Mouse (Mus musculus): ENCODE results near the gene Rab13. TPM values are rescaled to one million over a fixed set of nuclear protein-coding genes. Genes with fewer than 3 reads are reported as not detected.
A peak's percentile ranks its signal among the peaks of the same experiment; 100 is the strongest.
"Not testable (repeated sequence)": the region's sequence is repeated elsewhere in the genome, so short reads cannot be mapped to it uniquely, and the experiment has no call there.

Gene Rab13
- polyA plus RNA-seq, 1 experiment from 2014 or later: 28.9 TPM

- WGBS: under 1% methylated on average over 61 of the region's 61 CpGs
- Histone ChIP-seq H3K9ac (peak within 1 kb of the TSS; percentile 83), H3K36me3 (peaks cover 26% of the 10 kb centered on the region), H3K27ac (peak within 1 kb of the TSS; percentile 90), H3K4me3 (peak within 1 kb of the TSS; percentile 79), H3K4me2 (peak within 1 kb of the TSS; percentile 92), H3K27me3 (no peaks in the 10 kb centered on the region), H3K9me3 (no peaks in the 10 kb centered on the region), H3K4me1 (replicated peaks) (peaks cover 16% of the 10 kb centered on the region)
- peak; percentile 97 for ATAC-seq (ENCODE audit: low FRiP score)
Measured at GRCm38 (mm10) chr3:90231507-90232333, 18.2 kb downstream of the Rab13 start, which contains the start of gene Jtb. Gene Jtb, plus strand, starts transcription at chr3:90231597.

DNA sequence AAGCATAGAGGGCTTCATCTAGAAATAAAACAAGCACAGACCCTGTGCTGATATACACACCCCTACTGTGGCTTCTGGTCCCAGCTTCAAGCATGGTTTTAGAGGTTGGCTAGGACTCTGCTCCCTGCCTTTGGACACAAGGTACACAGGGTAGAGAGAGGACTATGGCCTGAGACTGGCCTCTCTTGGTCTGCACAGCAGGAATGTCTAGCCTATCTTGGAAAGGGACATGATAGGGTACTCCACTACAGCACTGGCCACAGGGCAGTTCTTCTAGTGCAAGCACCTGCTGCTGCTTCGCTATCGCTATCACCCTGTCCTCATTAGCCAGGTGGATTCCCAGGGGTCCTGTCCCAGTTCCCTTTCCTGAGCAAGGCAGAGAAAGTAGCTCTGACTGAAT is 27.8 kb downstream of the Rab13 start:
- 94% methylated on average over 2 of the region's 2 CpGs for WGBS
- Histone ChIP-seq H3K4me1 (replicated peaks) (peaks cover 11% of the 10 kb centered on the region), H3K9me3 (no peaks in the 10 kb centered on the region), H3K27me3 (no peaks in the 10 kb centered on the region), H3K9ac (no peak overlapping the region), H3K4me3 (no peak overlapping the region), H3K27ac (no peak overlapping the region), H3K4me2 (no peak overlapping the region), H3K36me3 (peaks cover 3% of the 10 kb centered on the region; the same call in 1 of the 2 replicates)
- ATAC-seq (ENCODE audit: low FRiP score): no peak

- Histone ChIP-seq H3K27ac (no peak overlapping the region), H3K9me3 (no peaks in the 10 kb centered on the region), H3K4me1 (replicated peaks) (peaks cover 11% of the 10 kb centered on the region), H3K4me3 (no peak overlapping the region), H3K36me3 (no peaks in the 10 kb centered on the region), H3K27me3 (no peaks in the 10 kb centered on the region), H3K4me2 (no peak overlapping the region), H3K9ac (no peak overlapping the region)
- ATAC-seq (ENCODE audit: low FRiP score): no peak
- WGBS: 87% methylated on average over 10 of the region's 10 CpGs
Measured at GRCm38 (mm10) chr3:90241669-90242358, 28.3 kb downstream of the Rab13 start.

DNA sequence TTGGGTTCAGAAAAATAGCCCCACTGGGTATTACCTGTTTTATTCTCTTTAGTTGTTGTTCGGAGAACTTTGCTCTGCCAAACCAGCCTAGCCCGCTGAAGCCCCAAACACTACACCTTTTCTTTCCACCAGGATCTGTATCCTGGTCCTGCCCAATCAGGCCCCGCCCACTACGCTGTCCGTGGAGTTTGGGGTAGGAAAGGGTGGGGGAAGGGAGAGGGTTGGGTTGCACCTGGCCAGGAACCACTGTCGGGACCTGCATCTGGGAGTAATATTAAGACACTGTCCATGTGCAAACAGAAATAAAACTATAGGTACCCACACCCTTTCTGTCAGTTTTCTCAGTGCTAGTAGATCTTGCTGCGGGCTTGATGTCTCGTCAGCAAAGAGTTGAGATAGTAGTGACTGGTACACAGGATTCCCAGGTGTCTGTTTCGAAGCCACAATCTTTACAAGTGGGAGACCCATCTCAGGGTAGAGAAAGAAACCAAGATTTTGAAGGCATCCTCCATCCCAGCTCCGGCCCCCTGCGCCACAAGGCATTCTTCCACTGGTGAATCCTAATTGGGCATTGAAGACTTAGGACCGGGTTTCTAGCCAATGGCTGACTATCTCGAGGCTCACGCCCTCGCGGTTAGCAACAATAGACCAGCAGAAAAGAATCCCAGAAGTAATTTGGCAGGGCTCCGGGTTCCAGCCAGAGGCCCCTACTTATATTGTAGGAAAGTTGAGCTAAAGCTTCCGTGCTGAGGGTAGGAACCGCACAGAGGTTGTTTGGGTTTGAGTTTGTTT is 29.7 kb downstream of the Rab13 start, which contains the start of gene Creb3l4:
Gene Creb3l4 (minus strand): TSS at position 529 of the 792 bp plus-strand sequence.
- Histone ChIP-seq H3K4me1 (replicated peaks) (peaks cover 15% of the 10 kb centered on the region), H3K9me3 (no peaks in the 10 kb centered on the region), H3K36me3 (no peaks in the 10 kb centered on the region), H3K27ac (peak within 1 kb of the TSS; percentile 5; the same call in 1 of the 2 replicates), H3K27me3 (no peaks in the 10 kb centered on the region), H3K4me2 (peak within 1 kb of the TSS; percentile 60), H3K9ac (peak within 1 kb of the TSS; percentile 64), H3K4me3 (peak within 1 kb of the TSS; percentile 36)
- WGBS: 4% methylated on average over 19 of the region's 19 CpGs
- ATAC-seq (ENCODE audit: low FRiP score): peak; percentile 56

DNA sequence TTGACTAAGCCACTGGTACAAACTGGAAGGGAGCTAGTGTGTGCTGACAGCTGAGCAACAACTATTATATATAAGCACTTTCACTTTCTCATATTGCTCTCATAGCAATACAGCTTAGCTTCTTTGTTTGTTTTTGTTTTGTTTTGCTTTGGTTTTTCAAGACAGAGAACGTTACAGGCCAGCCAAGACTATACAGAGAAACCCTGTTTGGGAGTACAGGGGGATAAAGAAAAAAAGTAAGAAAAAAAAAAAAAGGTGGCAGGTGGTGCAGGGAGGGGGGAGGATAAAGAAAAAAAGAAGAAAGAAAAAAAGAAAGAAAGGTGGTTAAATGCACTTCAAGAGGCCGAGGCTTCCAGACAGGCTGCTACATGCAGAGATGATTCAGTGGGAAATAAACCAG is 31.9 kb downstream of the Rab13 start:
- H3K9me3 ChIP-seq: no peaks in the 10 kb centered on the region
- peaks cover 29% of the 10 kb centered on the region for H3K4me1 ChIP-seq (replicated peaks)
- no peaks in the 10 kb centered on the region for H3K27me3 ChIP-seq
- H3K4me3 ChIP-seq: no peak overlapping the region
- WGBS: 77% methylated on average over 2 of the region's 2 CpGs
- no peak for ATAC-seq (ENCODE audit: low FRiP score)
- H3K9ac ChIP-seq: no peak overlapping the region
- no peak overlapping the region for H3K4me2 ChIP-seq
- no peaks in the 10 kb centered on the region for H3K36me3 ChIP-seq
- H3K27ac ChIP-seq: no peak overlapping the region

- Histone ChIP-seq H3K9ac (peak overlapping the region; percentile 83), H3K27me3 (no peaks in the 10 kb centered on the region), H3K9me3 (no peaks in the 10 kb centered on the region), H3K36me3 (peaks cover 14% of the 10 kb centered on the region), H3K4me2 (peak overlapping the region; percentile 89), H3K4me3 (peak overlapping the region; percentile 65), H3K27ac (peak overlapping the region; percentile 94), H3K4me1 (replicated peaks) (peaks cover 37% of the 10 kb centered on the region)
- WGBS: 0% methylated on average over 3 of the region's 3 CpGs
- no peak; the same call in none of the 2 replicates for ATAC-seq (ENCODE audit: low FRiP score)
Measured at GRCm38 (mm10) chr3:90247630-90247959, 34.1 kb downstream of the Rab13 start.

DNA sequence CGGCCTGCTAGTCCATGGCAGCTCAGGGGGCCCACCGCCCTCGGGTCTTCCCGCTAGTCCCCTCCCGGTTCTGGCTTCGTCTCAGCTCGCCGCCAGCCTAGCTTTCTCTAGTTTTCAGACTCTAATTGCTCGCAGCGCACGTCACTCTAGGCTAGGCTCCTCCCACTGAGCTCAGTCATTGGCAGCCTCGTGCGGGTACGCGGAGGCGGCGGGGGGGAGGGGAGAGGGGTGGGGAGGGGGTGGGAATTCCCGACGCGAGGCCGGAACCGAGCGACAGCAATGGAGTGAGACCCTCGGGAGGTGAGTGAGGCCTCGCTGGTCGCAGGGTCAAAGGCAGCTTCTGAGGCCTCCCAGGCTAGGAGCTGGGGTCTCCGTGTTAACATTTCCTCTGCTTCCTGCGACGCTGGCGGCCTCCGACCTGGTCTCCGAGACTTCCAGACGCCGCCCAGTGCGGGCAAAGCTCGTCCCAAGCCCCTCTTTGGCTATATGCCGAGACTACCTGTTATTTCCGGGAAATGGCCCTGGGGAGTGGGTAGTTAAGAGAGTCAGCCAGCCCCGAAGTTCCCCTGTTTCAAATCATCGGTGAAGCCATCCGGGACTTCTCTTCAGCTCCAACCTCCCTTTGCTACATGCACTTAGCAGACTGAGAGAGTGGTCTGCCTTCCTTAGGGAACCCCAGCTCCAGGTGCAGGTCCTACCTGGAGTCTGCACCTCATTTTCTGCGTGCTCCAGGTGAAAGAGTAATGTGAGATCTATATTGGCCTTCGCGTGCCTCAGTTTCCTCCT is 34.7 kb downstream of the Rab13 start, which contains the start of gene Slc39a1:
Gene Slc39a1 (plus strand): TSS at position 213 of the 786 bp plus-strand sequence.
- WGBS: under 1% methylated on average over 42 of the region's 44 CpGs
- ATAC-seq (ENCODE audit: low FRiP score): peak; percentile 94
- H3K4me1 ChIP-seq (replicated peaks): peaks cover 32% of the 10 kb centered on the region
- H3K4me3 ChIP-seq: peak within 1 kb of the TSS; percentile 65
- peak within 1 kb of the TSS; percentile 89 for H3K4me2 ChIP-seq
- H3K9ac ChIP-seq: peak within 1 kb of the TSS; percentile 83
- H3K27ac ChIP-seq: peak within 1 kb of the TSS; percentile 94
- peaks cover 14% of the 10 kb centered on the region for H3K36me3 ChIP-seq
- no peaks in the 10 kb centered on the region for H3K9me3 ChIP-seq
- H3K27me3 ChIP-seq: no peaks in the 10 kb centered on the region

DNA sequence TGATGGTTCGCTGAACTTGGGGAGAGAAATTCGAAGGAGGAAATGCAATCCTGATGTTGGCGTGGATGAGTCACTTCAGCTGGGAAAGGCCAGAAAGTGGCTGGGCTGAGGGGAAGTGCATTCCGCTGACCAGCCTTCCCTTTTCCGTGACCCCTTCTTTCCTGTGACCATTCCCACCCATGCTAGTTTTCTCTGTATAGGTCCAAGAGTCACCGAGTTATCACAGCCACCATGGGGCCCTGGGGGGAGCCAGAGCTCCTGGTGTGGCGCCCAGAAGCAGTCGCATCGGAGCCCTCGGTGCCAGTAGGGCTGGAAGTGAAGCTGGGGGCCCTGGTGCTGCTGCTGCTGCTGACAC is 35.2 kb downstream of the Rab13 start:
- H3K9me3 ChIP-seq: no peaks in the 10 kb centered on the region

DNA sequence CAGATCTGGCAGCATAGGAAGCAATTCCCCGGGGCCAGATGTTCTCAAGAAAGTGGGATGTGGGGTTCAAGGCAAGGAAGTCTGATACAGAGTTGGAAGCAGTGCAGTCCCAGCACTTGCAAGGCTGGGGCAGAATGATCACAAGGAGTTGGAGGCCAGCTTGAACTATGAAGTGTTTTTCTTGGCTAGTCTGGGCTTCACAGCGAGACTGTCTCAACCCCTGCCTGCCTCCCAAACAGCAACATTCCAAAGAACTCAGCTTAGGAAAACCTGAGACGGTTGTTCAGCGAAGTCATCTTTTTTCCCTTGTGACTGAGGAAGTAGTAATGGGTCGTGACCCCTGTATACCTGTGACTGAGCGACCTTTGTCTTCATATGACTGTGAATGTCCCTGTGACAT is 37.3 kb downstream of the Rab13 start:
- H3K36me3 ChIP-seq: peaks cover 14% of the 10 kb centered on the region

More for the DNA sequence above, 35.2 kb downstream of the Rab13 start:
- Histone ChIP-seq H3K9ac (peak overlapping the region; percentile 83), H3K36me3 (peaks cover 14% of the 10 kb centered on the region), H3K4me2 (peak overlapping the region; percentile 89), H3K4me3 (peak overlapping the region; percentile 65), H3K4me1 (replicated peaks) (peaks cover 31% of the 10 kb centered on the region), H3K27me3 (no peaks in the 10 kb centered on the region), H3K27ac (peak overlapping the region; percentile 94)
- WGBS: 8% methylated on average over 10 of the region's 10 CpGs
- no peak for ATAC-seq (ENCODE audit: low FRiP score)

GRCm38 (mm10) chr3:90251731-90252226 is 38.3 kb downstream of the Rab13 start:
- not testable (repeated sequence) for H3K4me3 ChIP-seq; H3K4me2 ChIP-seq; H3K9me3 ChIP-seq; H3K27ac ChIP-seq; ATAC-seq (ENCODE audit: low FRiP score); H3K9ac ChIP-seq; H3K27me3 ChIP-seq
- Histone ChIP-seq H3K36me3 (peaks cover 15% of the 10 kb centered on the region), H3K4me1 (replicated peaks) (peaks cover 52% of the 10 kb centered on the region)
- WGBS: 98% methylated on average over 9 of the region's 12 CpGs

More for the DNA sequence above, 37.3 kb downstream of the Rab13 start:
- no peak for ATAC-seq (ENCODE audit: low FRiP score)
- H3K27ac ChIP-seq: no peak overlapping the region
- no peaks in the 10 kb centered on the region for H3K9me3 ChIP-seq
- H3K4me2 ChIP-seq: no peak overlapping the region
- H3K9ac ChIP-seq: no peak overlapping the region
- H3K27me3 ChIP-seq: no peaks in the 10 kb centered on the region
- WGBS: 89% methylated on average over 6 of the region's 6 CpGs
- H3K4me1 ChIP-seq (replicated peaks): peaks cover 42% of the 10 kb centered on the region
- no peak overlapping the region for H3K4me3 ChIP-seq

DNA sequence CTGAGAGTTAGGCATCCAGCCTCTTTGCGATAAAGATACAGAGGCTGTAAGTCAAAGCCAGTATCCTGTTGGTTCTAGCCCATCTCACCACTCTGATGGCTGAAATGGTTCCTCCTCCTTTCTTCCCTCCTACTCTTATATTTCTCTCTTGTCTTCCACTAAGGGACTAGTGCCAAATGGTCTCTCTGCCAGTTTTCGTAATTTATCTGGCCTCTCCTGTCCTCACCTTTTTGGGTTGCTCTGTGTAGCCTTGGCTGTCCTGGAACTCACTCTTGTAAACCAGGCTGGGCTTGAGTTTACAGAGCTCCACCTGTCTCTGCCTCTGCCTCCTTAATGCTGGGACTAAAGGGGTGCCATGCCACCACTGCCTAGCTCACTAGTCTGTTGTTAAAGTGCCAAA is 39.2 kb downstream of the Rab13 start:
- not testable (repeated sequence) for H3K9me3 ChIP-seq; H3K27me3 ChIP-seq; H3K9ac ChIP-seq; H3K4me3 ChIP-seq; H3K4me2 ChIP-seq; ATAC-seq (ENCODE audit: low FRiP score); H3K27ac ChIP-seq
- 100% methylated on average over 2 of the region's 2 CpGs for WGBS
- H3K4me1 ChIP-seq (replicated peaks): peaks cover 53% of the 10 kb centered on the region
- H3K36me3 ChIP-seq: peaks cover 24% of the 10 kb centered on the region

Data from hindbrain, embryonic 13.5 days (tissue).